ENCODE assay signal across 36 mouse cellular contexts in the genomic region with DNA sequence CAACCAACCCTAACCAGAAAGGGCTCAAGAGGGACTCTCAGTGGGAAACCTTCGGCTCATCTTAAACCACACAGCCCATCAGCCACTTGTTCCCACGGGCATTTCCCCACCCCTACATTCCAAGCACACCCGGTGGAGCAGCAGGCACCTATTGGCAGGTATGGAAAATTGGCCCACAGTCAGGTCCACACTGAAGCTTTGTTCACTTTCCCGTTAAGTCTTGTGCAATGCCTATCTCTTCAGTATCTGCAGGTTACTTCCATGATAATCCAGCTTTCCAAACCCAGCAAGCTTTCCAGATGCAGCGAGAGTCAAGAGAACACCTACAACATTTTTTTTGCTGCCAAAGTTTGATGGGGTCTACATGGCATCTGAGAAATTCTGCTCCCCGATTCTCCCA. TPM values are rescaled to one million over a fixed set of nuclear protein-coding genes. Genes with fewer than 3 reads are reported as not detected.
"Had no signal": no experiment of that assay in that cellular context is flagged by ENCODE, and none has a peak within 500 bp of the region (broad histone marks: within the 10 kb centered on the region; RNA-seq: fewer than 3 reads in every experiment).

No protein-coding gene starts in this region.

- H3K4me1 ChIP-seq: hindbrain, embryonic 10.5 days; hindbrain, embryonic 12.5 days; hindbrain, embryonic 13.5 days; hindbrain, embryonic 15.5 days; kidney, embryonic 15.5 days had no signal

- H3K9me3 ChIP-seq: heart, embryonic 10.5 days; heart, embryonic 12.5 days; heart, embryonic 13.5 days; heart, embryonic 15.5 days; hindbrain, embryonic 10.5 days; hindbrain, embryonic 12.5 days; hindbrain, embryonic 13.5 days; hindbrain, embryonic 15.5 days; intestine, embryonic 15.5 days; kidney, embryonic 15.5 days had no signal

- H3K4me3 ChIP-seq: heart, embryonic 10.5 days; heart, embryonic 12.5 days; heart, embryonic 13.5 days; heart, embryonic 15.5 days; hindbrain, embryonic 10.5 days; hindbrain, embryonic 12.5 days; hindbrain, embryonic 13.5 days; hindbrain, embryonic 15.5 days; intestine, embryonic 15.5 days; kidney, embryonic 15.5 days; layer of hippocampus, adult 2 months had no signal

- ATAC-seq: hindbrain, embryonic 16.5 days; hindbrain, postnatal 0 days; inflammation-experienced regulatory T-cells, adult 6 months; intestine, embryonic 15.5 days; intestine, embryonic 16.5 days; intestine, postnatal 0 days had no signal

- H3K36me3 ChIP-seq: heart, embryonic 15.5 days; hindbrain, embryonic 10.5 days; hindbrain, embryonic 12.5 days; hindbrain, embryonic 13.5 days; hindbrain, embryonic 15.5 days had no signal

- H3K27me3 ChIP-seq: heart, embryonic 12.5 days; heart, embryonic 13.5 days; heart, embryonic 15.5 days; hindbrain, embryonic 12.5 days; hindbrain, embryonic 13.5 days; hindbrain, embryonic 15.5 days; intestine, embryonic 15.5 days; kidney, embryonic 15.5 days had no signal

- H3K27ac ChIP-seq: heart, embryonic 10.5 days; heart, embryonic 13.5 days; heart, embryonic 15.5 days; hindbrain, embryonic 10.5 days; hindbrain, embryonic 12.5 days; hindbrain, embryonic 13.5 days; hindbrain, embryonic 14.5 days; hindbrain, embryonic 15.5 days; hindbrain, postnatal 0 days; intestine, embryonic 15.5 days; kidney, embryonic 15.5 days; kidney, postnatal 0 days; layer of hippocampus, adult 2 months had no signal

- H3K9ac ChIP-seq: heart, embryonic 12.5 days; heart, embryonic 13.5 days; heart, embryonic 15.5 days; hindbrain, embryonic 12.5 days; hindbrain, embryonic 13.5 days; hindbrain, embryonic 14.5 days; hindbrain, embryonic 15.5 days; intestine, embryonic 15.5 days; kidney, embryonic 15.5 days had no signal

- DNase-seq: heart, postnatal 10 days; heart, postnatal 14 days; heart, postnatal 36 days; heart, postnatal 4 days; kidney, adult 11 months; kidney, adult 18-20 months; kidney, adult 2 months; kidney, adult 8-10 months; kidney, adult 9 months; kidney, postnatal 10 days; kidney, postnatal 14 days; kidney, postnatal 25 days; kidney, postnatal 36 days; kidney, postnatal 4 days; layer of hippocampus, adult 9-11 months; layer of hippocampus, postnatal 36 days had no signal

- H3K4me2 ChIP-seq: heart, embryonic 11.5 days; heart, embryonic 12.5 days; heart, embryonic 13.5 days; heart, embryonic 15.5 days; hindbrain, embryonic 12.5 days; hindbrain, embryonic 13.5 days; hindbrain, embryonic 14.5 days; hindbrain, embryonic 15.5 days; intestine, embryonic 15.5 days; kidney, embryonic 15.5 days had no signal

RNA-seq across cellular contexts. Expression of a gene that starts 15.2 kb away (rescaled TPM):
- total RNA-seq: hematopoietic stem cell, adult 5-6 weeks had no signal
